Mouse (Mus musculus): Measurements from ENCODE around the gene Slc1a2. TPM values are rescaled to one million over a fixed set of nuclear protein-coding genes. Genes with fewer than 3 reads are reported as not detected.

Gene Slc1a2
- polyA plus RNA-seq, 1 experiment: 1.5 TPM

GRCm38 (mm10) chr2:102815289-102815809, 156.9 kb downstream of the Slc1a2 start:
- no peak for DNase-seq
- TF ChIP-seq CTCF (IDR thresholded peaks at IDR 0.05; ENCODE audit: insufficient read depth, low read length) (no peak), POLR2A (IDR thresholded peaks at IDR 0.05; ENCODE audit: borderline replicate concordance, extremely low read depth, low read depth, low read length) (no peak)
- 42% methylated on average over 6 of the region's 6 CpGs for WGBS
- H3K4me3 ChIP-seq (replicated peaks; ENCODE audit: extremely low read depth, low read depth, low read length): no peak overlapping the region
- peaks cover 8% of the 10 kb centered on the region for H3K4me1 ChIP-seq (ENCODE audit: control insufficient read depth, insufficient read depth, low read length)

- Histone ChIP-seq H3K4me3 (replicated peaks; ENCODE audit: extremely low read depth, low read depth, low read length) (no peak overlapping the region), H3K4me1 (ENCODE audit: control insufficient read depth, insufficient read depth, low read length) (peaks cover 6% of the 10 kb centered on the region)
- 73% methylated on average over 5 of the region's 5 CpGs for WGBS
- TF ChIP-seq POLR2A (IDR thresholded peaks at IDR 0.05; ENCODE audit: borderline replicate concordance, extremely low read depth, low read depth, low read length) (no peak), CTCF (IDR thresholded peaks at IDR 0.05; ENCODE audit: insufficient read depth, low read length) (no peak)
- DNase-seq: no peak
Observed at GRCm38 (mm10) chr2:102820225-102820711, 161.8 kb downstream of the Slc1a2 start.

GRCm38 (mm10) chr2:102820790-102821189, 162.3 kb downstream of the Slc1a2 start:
- no peak for TF ChIP-seq CTCF (IDR thresholded peaks at IDR 0.05; ENCODE audit: insufficient read depth, low read length)
- H3K4me3 ChIP-seq (replicated peaks; ENCODE audit: extremely low read depth, low read depth, low read length): no peak overlapping the region
- DNase-seq: no peak
- WGBS: 74% methylated on average over 8 of the region's 8 CpGs
- peaks cover 1% of the 10 kb centered on the region for H3K4me1 ChIP-seq (ENCODE audit: control insufficient read depth, insufficient read depth, low read length)

GRCm38 (mm10) chr2:102822036-102822435, 163.6 kb downstream of the Slc1a2 start:
- DNase-seq: no peak
- TF ChIP-seq POLR2A (IDR thresholded peaks at IDR 0.05; ENCODE audit: borderline replicate concordance, extremely low read depth, low read depth, low read length) (no peak), CTCF (IDR thresholded peaks at IDR 0.05; ENCODE audit: insufficient read depth, low read length) (no peak)
- Histone ChIP-seq H3K4me1 (ENCODE audit: control insufficient read depth, insufficient read depth, low read length) (no peaks in the 10 kb centered on the region), H3K4me3 (replicated peaks; ENCODE audit: extremely low read depth, low read depth, low read length) (no peak overlapping the region)
- WGBS: 95% methylated on average over 6 of the region's 6 CpGs

GRCm38 (mm10) chr2:102825961-102826633, 167.6 kb downstream of the Slc1a2 start:
- WGBS: 93% methylated on average over 9 of the region's 9 CpGs
- Histone ChIP-seq H3K4me1 (ENCODE audit: control insufficient read depth, insufficient read depth, low read length) (no peaks in the 10 kb centered on the region), H3K4me3 (replicated peaks; ENCODE audit: extremely low read depth, low read depth, low read length) (no peak overlapping the region)
- DNase-seq: no peak
- TF ChIP-seq CTCF (IDR thresholded peaks at IDR 0.05; ENCODE audit: insufficient read depth, low read length) (no peak), POLR2A (IDR thresholded peaks at IDR 0.05; ENCODE audit: borderline replicate concordance, extremely low read depth, low read depth, low read length) (no peak)

GRCm38 (mm10) chr2:102827841-102828240, 169.4 kb downstream of the Slc1a2 start:
- no peak for TF ChIP-seq CTCF (IDR thresholded peaks at IDR 0.05; ENCODE audit: insufficient read depth, low read length)
- TF ChIP-seq POLR2A (IDR thresholded peaks at IDR 0.05; ENCODE audit: borderline replicate concordance, extremely low read depth, low read depth, low read length): no peak
- 82% methylated on average over 1 of the region's 1 CpGs for WGBS

GRCm38 (mm10) chr2:102828381-102828780, 169.9 kb downstream of the Slc1a2 start:
- WGBS: 80% methylated on average over 7 of the region's 7 CpGs
- no peak for DNase-seq
- H3K4me3 ChIP-seq (replicated peaks; ENCODE audit: extremely low read depth, low read depth, low read length): no peak overlapping the region
- H3K4me1 ChIP-seq (ENCODE audit: control insufficient read depth, insufficient read depth, low read length): no peaks in the 10 kb centered on the region
- TF ChIP-seq POLR2A (IDR thresholded peaks at IDR 0.05; ENCODE audit: borderline replicate concordance, extremely low read depth, low read depth, low read length) (no peak), CTCF (IDR thresholded peaks at IDR 0.05; ENCODE audit: insufficient read depth, low read length) (no peak)

More at GRCm38 (mm10) chr2:102827841-102828240, 169.4 kb downstream of the Slc1a2 start:
- Histone ChIP-seq H3K4me3 (replicated peaks; ENCODE audit: extremely low read depth, low read depth, low read length) (no peak overlapping the region), H3K4me1 (ENCODE audit: control insufficient read depth, insufficient read depth, low read length) (no peaks in the 10 kb centered on the region)
- no peak for DNase-seq

- TF ChIP-seq CTCF (IDR thresholded peaks at IDR 0.05; ENCODE audit: insufficient read depth, low read length) (no peak), POLR2A (IDR thresholded peaks at IDR 0.05; ENCODE audit: borderline replicate concordance, extremely low read depth, low read depth, low read length) (no peak)
- H3K4me3 ChIP-seq (replicated peaks; ENCODE audit: extremely low read depth, low read depth, low read length): no peak overlapping the region
- WGBS: 84% methylated on average over 3 of the region's 3 CpGs
- no peaks in the 10 kb centered on the region for H3K4me1 ChIP-seq (ENCODE audit: control insufficient read depth, insufficient read depth, low read length)
- DNase-seq: peak; percentile 63
Observed at GRCm38 (mm10) chr2:102829201-102829600, 170.7 kb downstream of the Slc1a2 start.

GRCm38 (mm10) chr2:102831547-102831946, 173.1 kb downstream of the Slc1a2 start:
- no peak for DNase-seq
- H3K4me1 ChIP-seq (ENCODE audit: control insufficient read depth, insufficient read depth, low read length): no peaks in the 10 kb centered on the region
- no peak for TF ChIP-seq POLR2A (IDR thresholded peaks at IDR 0.05; ENCODE audit: borderline replicate concordance, extremely low read depth, low read depth, low read length)
- TF ChIP-seq CTCF (IDR thresholded peaks at IDR 0.05; ENCODE audit: insufficient read depth, low read length): no peak
- H3K4me3 ChIP-seq (replicated peaks; ENCODE audit: extremely low read depth, low read depth, low read length): no peak overlapping the region

- no peak for TF ChIP-seq CTCF (IDR thresholded peaks at IDR 0.05; ENCODE audit: insufficient read depth, low read length)
- TF ChIP-seq POLR2A (IDR thresholded peaks at IDR 0.05; ENCODE audit: borderline replicate concordance, extremely low read depth, low read depth, low read length): no peak
- DNase-seq: no peak
- 94% methylated on average over 7 of the region's 7 CpGs for WGBS
- Histone ChIP-seq H3K4me3 (replicated peaks; ENCODE audit: extremely low read depth, low read depth, low read length) (no peak overlapping the region), H3K4me1 (ENCODE audit: control insufficient read depth, insufficient read depth, low read length) (no peaks in the 10 kb centered on the region)
Observed at GRCm38 (mm10) chr2:102838179-102838578, 179.7 kb downstream of the Slc1a2 start.

Other genes starting within 250 kb of the Slc1a2 start
- 6.2 and 6.6 TPM in 2 replicates for gene Fjx1, start 206.2 kb upstream of the Slc1a2 start, polyA plus RNA-seq (2012; rRNA removed)
- gene Pamr1, start 108.6 kb upstream of the Slc1a2 start, polyA plus RNA-seq (2012; rRNA removed): 13.4 and 14.6 TPM in 2 replicates
- 46.8 and 59.3 TPM in 2 replicates for gene Cd44, start 243.0 kb downstream of the Slc1a2 start, polyA plus RNA-seq (2012; rRNA removed)